ENCODE assay signal across 24 mouse cellular contexts in genomic region chr12:51623366-51623694, GRCm38 (mm10). TPM values are rescaled to one million over a fixed set of nuclear protein-coding genes. Genes with fewer than 3 reads are reported as not detected.
DNase-seq lines count a peak whose midpoint lies in the region; ATAC-seq lines count a peak whose summit lies in the region.
"Had no signal": no experiment of that assay in that cellular context is flagged by ENCODE, and none has a peak within 500 bp of the region (broad histone marks: within the 10 kb centered on the region; RNA-seq: fewer than 3 reads in every experiment).

No protein-coding gene starts in this region.

- no peaks in the 10 kb centered on the region for H3K4me1 ChIP-seq in forebrain, embryonic 15.5 days
- H3K4me1 ChIP-seq in forebrain, embryonic 12.5 days: no peaks in the 10 kb centered on the region
- no peaks in the 10 kb centered on the region for H3K4me1 ChIP-seq in hindbrain, embryonic 15.5 days (replicated peaks)
- H3K4me1 ChIP-seq in hindbrain, embryonic 11.5 days (replicated peaks; ENCODE audit: control insufficient read depth, insufficient read depth, low read length): no peaks in the 10 kb centered on the region
- no peaks in the 10 kb centered on the region for H3K4me1 ChIP-seq in neural tube, embryonic 13.5 days (replicated peaks)
- H3K4me1 ChIP-seq: embryonic facial prominence, embryonic 12.5 days; heart, embryonic 15.5 days had no signal

- H3K36me3 ChIP-seq in forebrain, embryonic 15.5 days: peaks cover 6% of the 10 kb centered on the region; the same call in 1 of the 2 replicates
- peaks cover 30% of the 10 kb centered on the region for H3K36me3 ChIP-seq in forebrain, embryonic 12.5 days (replicated peaks)
- peaks cover 14% of the 10 kb centered on the region; the same call in 1 of the 2 replicates for H3K36me3 ChIP-seq in hindbrain, embryonic 15.5 days
- H3K36me3 ChIP-seq in hindbrain, embryonic 11.5 days (ENCODE audit: control insufficient read depth, insufficient read depth, low read length): no peaks in the 10 kb centered on the region
- H3K36me3 ChIP-seq in neural tube, embryonic 13.5 days: peaks cover 24% of the 10 kb centered on the region

- DNase-seq in hindbrain, embryonic 11.5 days (ENCODE audit: low spot score): no peak
- DNase-seq in neural tube, embryonic 10.5 days (ENCODE audit: extremely low spot score, low spot score): no peak
- no peak for DNase-seq in thymus, postnatal 25 days
- DNase-seq: adrenal gland, postnatal 14 days; cerebellum, adult 11 months; cerebellum, adult 9-10 months; cerebellum, postnatal 36 days; gastrocnemius, postnatal 10 days; kidney, adult 9 months; kidney, postnatal 10 days; layer of hippocampus, postnatal 36 days; left cerebral cortex, postnatal 4 days; liver; lung, postnatal 14 days had no signal

- no peak overlapping the region for H3K9ac ChIP-seq in forebrain, embryonic 15.5 days (replicated peaks)
- H3K9ac ChIP-seq in forebrain, embryonic 12.5 days: no peak overlapping the region
- no peak overlapping the region for H3K9ac ChIP-seq in hindbrain, embryonic 15.5 days
- no peak overlapping the region for H3K9ac ChIP-seq in hindbrain, embryonic 11.5 days (ENCODE audit: low read depth, low read length)
- no peak overlapping the region for H3K9ac ChIP-seq in neural tube, embryonic 13.5 days
- H3K9ac ChIP-seq: embryonic facial prominence, embryonic 12.5 days; heart, embryonic 15.5 days; liver, embryonic 14.5 days; lung, embryonic 14.5 days had no signal

- H3K4me2 ChIP-seq in forebrain, embryonic 15.5 days (replicated peaks): no peak overlapping the region
- no peak overlapping the region for H3K4me2 ChIP-seq in forebrain, embryonic 12.5 days
- no peak overlapping the region for H3K4me2 ChIP-seq in hindbrain, embryonic 15.5 days
- H3K4me2 ChIP-seq in hindbrain, embryonic 11.5 days (replicated peaks; ENCODE audit: low read depth, low read length): no peak overlapping the region
- no peak overlapping the region for H3K4me2 ChIP-seq in neural tube, embryonic 13.5 days
- H3K4me2 ChIP-seq: embryonic facial prominence, embryonic 12.5 days; heart, embryonic 15.5 days; lung, embryonic 14.5 days had no signal

- no peak overlapping the region for H3K27ac ChIP-seq in forebrain, embryonic 15.5 days (replicated peaks)
- no peak overlapping the region for H3K27ac ChIP-seq in forebrain, embryonic 12.5 days
- no peak overlapping the region for H3K27ac ChIP-seq in hindbrain, embryonic 15.5 days (replicated peaks)
- H3K27ac ChIP-seq in hindbrain, embryonic 11.5 days (ENCODE audit: low read depth, low read length): no peak overlapping the region
- H3K27ac ChIP-seq in neural tube, embryonic 13.5 days (replicated peaks): no peak overlapping the region
- H3K27ac ChIP-seq: embryonic facial prominence, embryonic 12.5 days; heart, embryonic 15.5 days; liver, embryonic 14.5 days had no signal

- ATAC-seq in forebrain, embryonic 15.5 days (replicated peaks): peak; percentile 44
- no peak for ATAC-seq in forebrain, embryonic 12.5 days (ENCODE audit: low FRiP score)
- peak; percentile 65 for ATAC-seq in hindbrain, embryonic 15.5 days (ENCODE audit: low FRiP score, low read depth)
- ATAC-seq in hindbrain, embryonic 11.5 days (ENCODE audit: low FRiP score): no peak
- ATAC-seq in neural tube, embryonic 13.5 days (ENCODE audit: low read depth): 0 out of 2 replicates have a peak, but pooled peaks have one; percentile 40
- ATAC-seq: CD4-positive, CD25-positive, alpha-beta regulatory T cell, adult 4 months; intestine, postnatal 0 days had no signal

- no peaks in the 10 kb centered on the region for H3K9me3 ChIP-seq in forebrain, embryonic 15.5 days
- no peaks in the 10 kb centered on the region for H3K9me3 ChIP-seq in forebrain, embryonic 12.5 days
- no peaks in the 10 kb centered on the region for H3K9me3 ChIP-seq in hindbrain, embryonic 15.5 days
- H3K9me3 ChIP-seq in hindbrain, embryonic 11.5 days (ENCODE audit: control insufficient read depth, low read length): no peaks in the 10 kb centered on the region
- H3K9me3 ChIP-seq in neural tube, embryonic 13.5 days: no peaks in the 10 kb centered on the region
- H3K9me3 ChIP-seq: embryonic facial prominence, embryonic 12.5 days; heart, embryonic 15.5 days had no signal

- no peak overlapping the region for H3K4me3 ChIP-seq in forebrain, embryonic 15.5 days
- no peak overlapping the region for H3K4me3 ChIP-seq in forebrain, embryonic 12.5 days (replicated peaks)
- H3K4me3 ChIP-seq in hindbrain, embryonic 15.5 days: no peak overlapping the region
- H3K4me3 ChIP-seq in hindbrain, embryonic 11.5 days (ENCODE audit: low read depth, low read length): no peak overlapping the region
- H3K4me3 ChIP-seq in neural tube, embryonic 13.5 days: no peak overlapping the region
- H3K4me3 ChIP-seq: embryonic facial prominence, embryonic 12.5 days; heart, embryonic 15.5 days had no signal

- H3K27me3 ChIP-seq in forebrain, embryonic 15.5 days: no peaks in the 10 kb centered on the region
- no peaks in the 10 kb centered on the region for H3K27me3 ChIP-seq in forebrain, embryonic 12.5 days
- H3K27me3 ChIP-seq in hindbrain, embryonic 15.5 days: no peaks in the 10 kb centered on the region
- H3K27me3 ChIP-seq in hindbrain, embryonic 11.5 days (ENCODE audit: control insufficient read depth, insufficient read depth, low read length): no peaks in the 10 kb centered on the region
- H3K27me3 ChIP-seq in neural tube, embryonic 13.5 days: no peaks in the 10 kb centered on the region
- H3K27me3 ChIP-seq: embryonic facial prominence, embryonic 12.5 days; heart, embryonic 15.5 days had no signal

RNA-seq across cellular contexts. Expression of gene Coch, which starts 30.2 kb away (rescaled TPM):
- polyA plus RNA-seq in forebrain, embryonic 15.5 days (2015; fragmentation: Nextera tagmentation; extraction: Ambion mirVana): 5.8 and 8.3 TPM in 2 replicates
- polyA plus RNA-seq in forebrain, embryonic 12.5 days (2016; fragmentation: Nextera tagmentation; extraction: Ambion mirVana): 5.3 and 6.6 TPM in 2 replicates
- 22.2 and 25.0 TPM in 2 replicates for polyA plus RNA-seq in hindbrain, embryonic 15.5 days (2015; fragmentation: Nextera tagmentation; extraction: Ambion mirVana)
- polyA plus RNA-seq in hindbrain, embryonic 11.5 days (2014; fragmentation: Nextera tagmentation; extraction: Ambion mirVana): 6.3 and 8.8 TPM in 2 replicates
- 8.6 and 11.5 TPM in 2 replicates for polyA plus RNA-seq in neural tube, embryonic 13.5 days (2015; fragmentation: Nextera tagmentation; extraction: Ambion mirVana)

Comparison
In these comparisons a context has a peak if more than half of its experiments do, and no peak if none do; other contexts are left out.
1. ATAC-seq: peak in forebrain, embryonic 15.5 days (single experiment), hindbrain, embryonic 15.5 days (single experiment) and neural tube, embryonic 13.5 days (single experiment); none in forebrain, embryonic 12.5 days (single experiment) and hindbrain, embryonic 11.5 days (single experiment).